Mouse (Mus musculus): Measurements from ENCODE around the gene Rgs3. TPM values are rescaled to one million over a fixed set of nuclear protein-coding genes. Genes with fewer than 3 reads are reported as not detected.
A peak's percentile ranks its signal among the peaks of the same experiment; 100 is the strongest.

Rgs3 gene
- polyA plus RNA-seq, 1 experiment from 2014 or later, result 8.2 TPM

GRCm38 (mm10) chr4:62723795-62724194 lies 164.1 kb downstream of the Rgs3 start:
- DNase-seq (ENCODE audit: low read depth, low spot score) (no peak), ATAC-seq (no peak)
- ChIA-PET CTCF (interaction anchor here (1.3 to 3.4 kb wide), 2 partner anchors 13 to 26 kb away, joined by 3 to 15 read pairs; no protein-coding TSS in a partner anchor), POLR2A (interaction anchor here (0.5 kb wide), 1 partner anchor 159 kb away, joined by 3 read pairs; no protein-coding TSS in a partner anchor)
- TF ChIP-seq CTCF (IDR thresholded peaks at IDR 0.05), result no peak
- H3K27me3 ChIP-seq, result no peaks in the 10 kb centered on the region
- in situ Hi-C loops (cut with MboI; ENCODE audit: low pct_unique_long_range_greater_than_20kb), result no loop called here

GRCm38 (mm10) chr4:62726282-62726937 lies 166.8 kb downstream of the Rgs3 start:
- CTCF ChIA-PET, result interaction anchor here (0.6 to 2.0 kb wide), 4 partner anchors 13 to 208 kb away, joined by 4 to 9 read pairs (median 5); no protein-coding TSS in a partner anchor
- TF ChIP-seq CTCF (IDR thresholded peaks at IDR 0.05), result no peak

GRCm38 (mm10) chr4:62727541-62728303 lies 168.1 kb downstream of the Rgs3 start:
- no peak for ATAC-seq
- H3K27me3 ChIP-seq, result no peaks in the 10 kb centered on the region
- in situ Hi-C loops (cut with MboI; ENCODE audit: low pct_unique_long_range_greater_than_20kb), result no loop called here
- TF ChIP-seq CTCF (IDR thresholded peaks at IDR 0.05), result no peak
- ChIA-PET POLR2A (no interaction called here), CTCF (interaction anchor here (1.7 to 2.0 kb wide), 3 partner anchors 12 to 30 kb away, joined by 4 to 9 read pairs (median 6); no protein-coding TSS in a partner anchor)
- DNase-seq (ENCODE audit: low read depth, low spot score), result no peak

More at GRCm38 (mm10) chr4:62726282-62726937, 166.8 kb downstream of the Rgs3 start:
- in situ Hi-C loops (cut with MboI; ENCODE audit: low pct_unique_long_range_greater_than_20kb), result no loop called here
- no peaks in the 10 kb centered on the region for H3K27me3 ChIP-seq
- POLR2A ChIA-PET, result no interaction called here
- DNase-seq (ENCODE audit: low read depth, low spot score) (no peak), ATAC-seq (peak; percentile 17)

- in situ Hi-C loops (cut with MboI; ENCODE audit: low pct_unique_long_range_greater_than_20kb), result no loop called here
- no peak for ATAC-seq
These were observed 168.8 kb downstream of the Rgs3 start for GRCm38 (mm10) chr4:62728471-62728870.

GRCm38 (mm10) chr4:62729191-62729590 lies 169.5 kb downstream of the Rgs3 start:
- in situ Hi-C loops (cut with MboI; ENCODE audit: low pct_unique_long_range_greater_than_20kb), result no loop called here
- ChIA-PET CTCF (no interaction called here), POLR2A (no interaction called here)
- no peak for TF ChIP-seq CTCF (IDR thresholded peaks at IDR 0.05)
- ATAC-seq, result no peak
- H3K27me3 ChIP-seq, result no peaks in the 10 kb centered on the region
- DNase-seq (ENCODE audit: low read depth, low spot score), result no peak

More at GRCm38 (mm10) chr4:62728471-62728870, 168.8 kb downstream of the Rgs3 start:
- no peaks in the 10 kb centered on the region for H3K27me3 ChIP-seq
- no peak for TF ChIP-seq CTCF (IDR thresholded peaks at IDR 0.05)
- ChIA-PET POLR2A (no interaction called here), CTCF (no interaction called here)
- DNase-seq (ENCODE audit: low read depth, low spot score), result no peak

- DNase-seq (ENCODE audit: low read depth, low spot score) (no peak), ATAC-seq (no peak)
- CTCF ChIA-PET, result no interaction called here
- H3K27me3 ChIP-seq, result no peaks in the 10 kb centered on the region
- POLR2A ChIA-PET, result no interaction called here
- no peak for TF ChIP-seq CTCF (IDR thresholded peaks at IDR 0.05)
- in situ Hi-C loops (cut with MboI; ENCODE audit: low pct_unique_long_range_greater_than_20kb), result no loop called here
These were observed 170.3 kb downstream of the Rgs3 start for GRCm38 (mm10) chr4:62729941-62730340.

- in situ Hi-C loops (cut with MboI; ENCODE audit: low pct_unique_long_range_greater_than_20kb), result no loop called here
- DNase-seq (ENCODE audit: low read depth, low spot score) (no peak), ATAC-seq (no peak)
- H3K27me3 ChIP-seq, result no peaks in the 10 kb centered on the region
- POLR2A ChIA-PET, result no interaction called here
- no peak for TF ChIP-seq CTCF (IDR thresholded peaks at IDR 0.05)
- CTCF ChIA-PET, result no interaction called here
These were observed 171.2 kb downstream of the Rgs3 start for GRCm38 (mm10) chr4:62730861-62731260.

- ChIA-PET CTCF (no interaction called here), POLR2A (no interaction called here)
- DNase-seq (ENCODE audit: low read depth, low spot score) (no peak), ATAC-seq (no peak)
- in situ Hi-C loops (cut with MboI; ENCODE audit: low pct_unique_long_range_greater_than_20kb), result no loop called here
- TF ChIP-seq CTCF (IDR thresholded peaks at IDR 0.05), result no peak
- H3K27me3 ChIP-seq, result no peaks in the 10 kb centered on the region
These were observed 171.9 kb downstream of the Rgs3 start for GRCm38 (mm10) chr4:62731531-62732063.

- TF ChIP-seq CTCF (IDR thresholded peaks at IDR 0.05), result no peak
- H3K27me3 ChIP-seq, result no peaks in the 10 kb centered on the region
- no peak for DNase-seq (ENCODE audit: low read depth, low spot score)
- in situ Hi-C loops (cut with MboI; ENCODE audit: low pct_unique_long_range_greater_than_20kb), result no loop called here
- ChIA-PET CTCF (no interaction called here), POLR2A (no interaction called here)
- no peak for ATAC-seq
These were observed 172.4 kb downstream of the Rgs3 start for GRCm38 (mm10) chr4:62732096-62732495.

GRCm38 (mm10) chr4:62732840-62733239 lies 173.2 kb downstream of the Rgs3 start:
- ATAC-seq (peak; percentile 81), DNase-seq (ENCODE audit: low read depth, low spot score) (no peak)
- CTCF ChIA-PET, result no interaction called here
- H3K27me3 ChIP-seq, result no peaks in the 10 kb centered on the region
- POLR2A ChIA-PET, result no interaction called here
- in situ Hi-C loops (cut with MboI; ENCODE audit: low pct_unique_long_range_greater_than_20kb), result no loop called here
- TF ChIP-seq CTCF (IDR thresholded peaks at IDR 0.05), result no peak

- ATAC-seq (no peak), DNase-seq (ENCODE audit: low read depth, low spot score) (no peak)
- ChIA-PET POLR2A (no interaction called here), CTCF (no interaction called here)
- H3K27me3 ChIP-seq, result no peaks in the 10 kb centered on the region
- in situ Hi-C loops (cut with MboI; ENCODE audit: low pct_unique_long_range_greater_than_20kb), result no loop called here
- no peak for TF ChIP-seq CTCF (IDR thresholded peaks at IDR 0.05)
These were observed 174.3 kb downstream of the Rgs3 start for GRCm38 (mm10) chr4:62733938-62734337.

Data from Patski (cell line).